ENCODE assay signal across 8 mouse cellular contexts in genomic region chr6:124965747-124966146, GRCm38 (mm10). TPM values are rescaled to one million over a fixed set of nuclear protein-coding genes. Genes with fewer than 3 reads are reported as not detected.
DNase-seq lines count a peak whose midpoint lies in the region; ATAC-seq and TF ChIP-seq lines count a peak whose summit lies in the region.

No protein-coding gene starts in this region.

- peak overlapping the region; percentile 78 for H3K9ac ChIP-seq in heart, embryonic 15.5 days
- H3K9ac ChIP-seq in liver, embryonic 14.5 days (replicated peaks): peak overlapping the region; percentile 93

- no peaks in the 10 kb centered on the region; the same call in 1 of the 2 replicates for H3K27me3 ChIP-seq in heart, embryonic 15.5 days
- H3K27me3 ChIP-seq in E14TG2a.4 (ENCODE audit: insufficient read depth, low read length): no peaks in the 10 kb centered on the region
- H3K27me3 ChIP-seq in erythroblast, embryonic 14.5 days (ENCODE audit: control insufficient read depth): peaks cover 5% of the 10 kb centered on the region; the same call in 1 of the 2 replicates
- no peaks in the 10 kb centered on the region for H3K27me3 ChIP-seq in liver, embryonic 14.5 days (ENCODE audit: control insufficient read depth, insufficient read depth, low read length)

- TF ChIP-seq CTCF in E14TG2a.4 (conservative IDR thresholded peaks at IDR 0.05; ENCODE audit: low read length): no peak
- no peak for TF ChIP-seq CTCF in liver, embryonic 14.5 days (IDR thresholded peaks at IDR 0.05; ENCODE audit: low read depth)

- intact Hi-C loops in heart, postnatal 10 days (cut with DNase I): loop anchor here (2.0 kb wide), 3 partner anchors 33 to 63 kb away; partner anchors contain the start of gene Zfp384
- intact Hi-C loops in left cerebral cortex, postnatal 25 days (cut with DNase I): no loop called here

- TF ChIP-seq EP300 in liver, embryonic 14.5 days (IDR thresholded peaks at IDR 0.05; ENCODE audit: low read depth): no peak

- no peak for DNase-seq in heart, postnatal 10 days
- peak in 1 of 3 experiments; percentile 7 for DNase-seq in liver, embryonic 14.5 days (ENCODE audit: low read depth in 3 of 3, low spot score in 3 of 3)
- no peak for DNase-seq in layer of hippocampus, postnatal 36 days
- DNase-seq in left cerebral cortex, postnatal 25 days (ENCODE audit: low spot score in 2 of 2): no peak

- 0 out of 2 replicates have a peak, but pooled peaks cover 9% of the 10 kb centered on the region for H3K36me3 ChIP-seq in heart, embryonic 15.5 days
- peaks cover 49% of the 10 kb centered on the region for H3K36me3 ChIP-seq in E14TG2a.4 (ENCODE audit: insufficient read depth, low read length)
- H3K36me3 ChIP-seq in erythroblast, embryonic 14.5 days (ENCODE audit: control insufficient read depth): peaks cover 27% of the 10 kb centered on the region
- H3K36me3 ChIP-seq in liver, embryonic 14.5 days (replicated peaks; ENCODE audit: control insufficient read depth, insufficient read depth, low read depth): no peaks in the 10 kb centered on the region; the same call in 1 of the 2 replicates

- H3K4me3 ChIP-seq in heart, embryonic 15.5 days: peak overlapping the region; percentile 73
- H3K4me3 ChIP-seq in E14TG2a.4 (replicated peaks; ENCODE audit: low read length): peak overlapping the region; percentile 92
- peak overlapping the region; percentile 85 for H3K4me3 ChIP-seq in erythroblast, embryonic 14.5 days (replicated peaks)
- H3K4me3 ChIP-seq in liver, embryonic 14.5 days (ENCODE audit: insufficient read depth in 1 of 2, low read depth in 2 of 2, low read length in 2 of 2): peak overlapping the region; percentile 70 to 88

- 11% methylated on average over 15 of the region's 15 CpGs for WGBS in heart, embryonic 15.5 days
- 4% methylated on average over 15 of the region's 15 CpGs for WGBS in liver, embryonic 14.5 days (ENCODE audit: insufficient replicate concordance)

- peaks cover 19% of the 10 kb centered on the region for H3K4me1 ChIP-seq in heart, embryonic 15.5 days (replicated peaks)
- H3K4me1 ChIP-seq in E14TG2a.4 (replicated peaks; ENCODE audit: low read depth, low read length): peaks cover 47% of the 10 kb centered on the region
- peaks cover 26% of the 10 kb centered on the region for H3K4me1 ChIP-seq in erythroblast, embryonic 14.5 days (ENCODE audit: control insufficient read depth)
- peaks cover 15% of the 10 kb centered on the region in 2 experiments for H3K4me1 ChIP-seq in liver, embryonic 14.5 days (replicated peaks; ENCODE audit: control insufficient read depth in 2 of 2, insufficient read depth in 2 of 2, low read length in 1 of 2)

- no peaks in the 10 kb centered on the region for H3K9me3 ChIP-seq in heart, embryonic 15.5 days (replicated peaks)
- peaks cover 10% of the 10 kb centered on the region; the same call in 1 of the 2 replicates for H3K9me3 ChIP-seq in E14TG2a.4 (ENCODE audit: low read length)
- peaks cover 2% of the 10 kb centered on the region; the same call in 1 of the 2 replicates for H3K9me3 ChIP-seq in erythroblast, embryonic 14.5 days (ENCODE audit: control insufficient read depth, low read length)
- H3K9me3 ChIP-seq in liver, embryonic 14.5 days (ENCODE audit: control insufficient read depth, low read length): no peaks in the 10 kb centered on the region

- H3K27ac ChIP-seq in heart, embryonic 15.5 days: peak overlapping the region; percentile 90
- H3K27ac ChIP-seq in liver, embryonic 14.5 days: peak overlapping the region; percentile 41

- H3K4me2 ChIP-seq in heart, embryonic 15.5 days: peak overlapping the region; percentile 88
- peak overlapping the region; percentile 76 for H3K4me2 ChIP-seq in liver, embryonic 14.5 days (ENCODE audit: low read depth)

- ATAC-seq in heart, embryonic 15.5 days (replicated peaks; ENCODE audit: insufficient number of reproducible peaks, insufficient read depth, low FRiP score, low read depth): no peak
- ATAC-seq in liver, embryonic 14.5 days (ENCODE audit: insufficient read depth): no peak
- ATAC-seq in erythroid progenitor cell, adult 5-6 weeks (replicated peaks; ENCODE audit: low FRiP score, poor library complexity, severe bottlenecking): no peak

RNA-seq across cellular contexts. Expression of gene Cops7a, which starts 0.4 kb away (rescaled TPM):
- polyA plus RNA-seq in heart, embryonic 15.5 days (2015; fragmentation: Nextera tagmentation; extraction: Ambion mirVana): 129 and 139 TPM in 2 replicates
- 100 to 1,000 TPM; 102 to 108 TPM for total RNA-seq in heart, postnatal 10 days (2021)
- 2.7 TPM in 2 replicates for polyA plus RNA-seq in erythroblast, embryonic 14.5 days (2012)
- 57.8 and 62.6 TPM in 2 replicates for polyA plus RNA-seq in liver, embryonic 14.5 days (2012; rRNA removed)
- polyA plus RNA-seq in liver, embryonic 14.5 days (2014; fragmentation: Nextera tagmentation; extraction: Ambion mirVana): 51.5 and 52.6 TPM in 2 replicates
- 100 to 1,000 TPM; 149 TPM for total RNA-seq in layer of hippocampus, postnatal 36 days (2021)
- 14.3 and 17.3 TPM in 2 replicates for total RNA-seq in erythroid progenitor cell, adult 5-6 weeks (2015; ENCODE audit: low replicate concordance)
- 4.1 and 4.9 TPM in 2 replicates for total RNA-seq in erythroid progenitor cell, adult 5-6 weeks (2017; ENCODE audit: low replicate concordance)
- 100 to 1,000 TPM; 149 to 163 TPM for total RNA-seq in left cerebral cortex, postnatal 25 days (2021)

RNA-seq across cellular contexts. Expression of gene Pianp, which starts 30.7 kb away (rescaled TPM):
- 0.62 and 1.1 TPM in 2 replicates for polyA plus RNA-seq in heart, embryonic 15.5 days (2015; fragmentation: Nextera tagmentation; extraction: Ambion mirVana)
- total RNA-seq in heart, postnatal 10 days (2021): 1 to 10 TPM; 1.7 to 2.0 TPM
- 0.03 TPM in 1 of 2 replicates, not detected in the other for polyA plus RNA-seq in erythroblast, embryonic 14.5 days (2012)
- 0.07 and 0.09 TPM in 2 replicates for polyA plus RNA-seq in liver, embryonic 14.5 days (2012; rRNA removed)
- polyA plus RNA-seq in liver, embryonic 14.5 days (2014; fragmentation: Nextera tagmentation; extraction: Ambion mirVana): not detected in 2 replicates
- total RNA-seq in layer of hippocampus, postnatal 36 days (2021): 100 to 1,000 TPM; 163 to 173 TPM
- total RNA-seq in erythroid progenitor cell, adult 5-6 weeks (2015; ENCODE audit: low replicate concordance): not detected in 2 replicates
- not detected in 2 replicates for total RNA-seq in erythroid progenitor cell, adult 5-6 weeks (2017; ENCODE audit: low replicate concordance)
- 100 to 1,000 TPM; 169 to 181 TPM for total RNA-seq in left cerebral cortex, postnatal 25 days (2021)

RNA-seq across cellular contexts. Expression of gene Mlf2, which starts 34.6 kb away (rescaled TPM):
- polyA plus RNA-seq in heart, embryonic 15.5 days (2015; fragmentation: Nextera tagmentation; extraction: Ambion mirVana): 358 and 371 TPM in 2 replicates
- total RNA-seq in heart, postnatal 10 days (2021): 100 to 1,000 TPM; 231 to 236 TPM
- 21.9 and 22.2 TPM in 2 replicates for polyA plus RNA-seq in erythroblast, embryonic 14.5 days (2012)
- 85.0 and 96.5 TPM in 2 replicates for polyA plus RNA-seq in liver, embryonic 14.5 days (2012; rRNA removed)
- 98.1 and 116 TPM in 2 replicates for polyA plus RNA-seq in liver, embryonic 14.5 days (2014; fragmentation: Nextera tagmentation; extraction: Ambion mirVana)
- 100 to 1,000 TPM; 630 to 652 TPM for total RNA-seq in layer of hippocampus, postnatal 36 days (2021)
- total RNA-seq in erythroid progenitor cell, adult 5-6 weeks (2015; ENCODE audit: low replicate concordance): 44.0 and 45.3 TPM in 2 replicates
- 18.5 and 42.2 TPM in 2 replicates for total RNA-seq in erythroid progenitor cell, adult 5-6 weeks (2017; ENCODE audit: low replicate concordance)
- total RNA-seq in left cerebral cortex, postnatal 25 days (2021): 100 to 1,000 TPM; 648 to 675 TPM

RNA-seq across cellular contexts. Expression of gene Zfp384, which starts 43.2 kb away (rescaled TPM):
- 9.0 and 12.4 TPM in 2 replicates for polyA plus RNA-seq in heart, embryonic 15.5 days (2015; fragmentation: Nextera tagmentation; extraction: Ambion mirVana)
- total RNA-seq in heart, postnatal 10 days (2021): 10 to 100 TPM; 27.7 to 29.3 TPM
- polyA plus RNA-seq in erythroblast, embryonic 14.5 days (2012): 3.9 and 4.2 TPM in 2 replicates
- 20.2 and 22.2 TPM in 2 replicates for polyA plus RNA-seq in liver, embryonic 14.5 days (2012; rRNA removed)
- polyA plus RNA-seq in liver, embryonic 14.5 days (2014; fragmentation: Nextera tagmentation; extraction: Ambion mirVana): 2.9 and 3.1 TPM in 2 replicates
- 10 to 100 TPM; 43.9 to 48.9 TPM for total RNA-seq in layer of hippocampus, postnatal 36 days (2021)
- 49.4 and 54.1 TPM in 2 replicates for total RNA-seq in erythroid progenitor cell, adult 5-6 weeks (2015; ENCODE audit: low replicate concordance)
- 25.8 and 41.2 TPM in 2 replicates for total RNA-seq in erythroid progenitor cell, adult 5-6 weeks (2017; ENCODE audit: low replicate concordance)
- 10 to 100 TPM; 38.4 to 44.1 TPM for total RNA-seq in left cerebral cortex, postnatal 25 days (2021)

RNA-seq across cellular contexts. Expression of gene Ptms, which starts 45.8 kb away (rescaled TPM):
- 255 and 294 TPM in 2 replicates for polyA plus RNA-seq in heart, embryonic 15.5 days (2015; fragmentation: Nextera tagmentation; extraction: Ambion mirVana)
- 100 to 1,000 TPM; 516 to 532 TPM for total RNA-seq in heart, postnatal 10 days (2021)
- 2.6 and 3.1 TPM in 2 replicates for polyA plus RNA-seq in erythroblast, embryonic 14.5 days (2012)
- polyA plus RNA-seq in liver, embryonic 14.5 days (2012; rRNA removed): 109 and 131 TPM in 2 replicates
- polyA plus RNA-seq in liver, embryonic 14.5 days (2014; fragmentation: Nextera tagmentation; extraction: Ambion mirVana): 29.7 and 39.7 TPM in 2 replicates
- total RNA-seq in layer of hippocampus, postnatal 36 days (2021): 1,000 to 10,000 TPM; 1,023 to 1,087 TPM
- 15.5 and 20.5 TPM in 2 replicates for total RNA-seq in erythroid progenitor cell, adult 5-6 weeks (2015; ENCODE audit: low replicate concordance)
- 7.9 and 18.6 TPM in 2 replicates for total RNA-seq in erythroid progenitor cell, adult 5-6 weeks (2017; ENCODE audit: low replicate concordance)
- total RNA-seq in left cerebral cortex, postnatal 25 days (2021): 1,000 to 10,000 TPM in 1 of 2 experiments, 100 to 1,000 TPM in 1; 954 to 1,041 TPM

Comparison
In these comparisons a context has a peak if more than half of its experiments do, and no peak if none do; other contexts are left out.
1. RNA of gene Cops7a, which starts 0.4 kb away (total RNA-seq): 149 to 163 TPM in left cerebral cortex, postnatal 25 days, 149 TPM in layer of hippocampus, postnatal 36 days and 102 to 108 TPM in heart, postnatal 10 days; 4.1 to 17.3 TPM in erythroid progenitor cell, adult 5-6 weeks; every median in the first group is over 4 times any median in the second.
2. RNA of gene Pianp, which starts 30.7 kb away (total RNA-seq): 169 to 181 TPM in left cerebral cortex, postnatal 25 days and 163 to 173 TPM in layer of hippocampus, postnatal 36 days; 1.7 to 2.0 TPM in heart, postnatal 10 days and not detected in erythroid progenitor cell, adult 5-6 weeks; every median in the first group is over 10 times any median in the second.
3. RNA of gene Mlf2, which starts 34.6 kb away (total RNA-seq): 648 to 675 TPM in left cerebral cortex, postnatal 25 days, 630 to 652 TPM in layer of hippocampus, postnatal 36 days and 231 to 236 TPM in heart, postnatal 10 days; 18.5 to 45.3 TPM in erythroid progenitor cell, adult 5-6 weeks; every median in the first group is over 4 times any median in the second.
4. Peak in every context shown above with its lines, with median percentiles within 50 percentile points of each other: H3K4me3 ChIP-seq.